Mouse (Mus musculus): Measurements from ENCODE around the gene Camta1.

DNA sequence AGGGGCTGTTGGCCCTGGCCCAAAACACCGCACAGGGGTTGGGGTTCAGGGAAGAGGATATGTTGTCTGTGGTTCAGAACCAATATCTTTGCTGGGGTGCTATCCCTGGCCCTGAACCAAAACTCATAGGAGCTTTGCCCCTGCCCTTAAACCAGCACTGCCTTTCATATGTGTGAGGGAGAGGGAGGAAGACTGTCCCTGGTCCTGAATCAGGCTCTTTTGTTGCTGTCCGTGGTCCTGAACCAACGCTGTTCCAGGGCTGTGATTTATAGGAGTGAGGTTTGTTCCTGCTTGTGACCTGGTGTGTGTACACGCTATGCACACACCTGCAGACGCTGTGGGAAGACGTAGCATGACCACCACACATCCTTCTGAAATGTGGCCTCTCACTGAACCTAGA lies 256.8 kb downstream of the Camta1 start:
- TF ChIP-seq POLR2A (IDR thresholded peaks at IDR 0.05; ENCODE audit: borderline replicate concordance, low read depth, low read length) = no peak
- no peak for TF ChIP-seq CTCF (IDR thresholded peaks at IDR 0.05; ENCODE audit: low read depth, low read length)

Measured in bone marrow macrophage, adult 2 months (primary cell).